Mouse (Mus musculus) lung, embryonic 16.5 days (tissue): ENCODE measurements around the gene Prr5. TPM values are rescaled to one million over a fixed set of nuclear protein-coding genes. Genes with fewer than 3 reads are reported as not detected.

Experiments used
- ATAC-seq: fragments of 200-750 bp; cut with Nextera tagmentation; 2 replicates; pipeline ENCODE4 v1.8.0; 2017; ENCODE audit warnings: low read depth, mild to moderate bottlenecking, moderate library complexity
- H3K27ac ChIP-seq: fragments of 300-500 bp; sonication (generic); 2 replicates; pipeline ENCODE4 v1.5.1; 2014; ENCODE audit warnings: mild to moderate bottlenecking, control low read depth, low read length
- H3K27me3 ChIP-seq: fragments of 300-500 bp; sonication (generic); 2 replicates; pipeline ENCODE4 v1.6.1; 2014; ENCODE audit warnings: low read depth, low read length, mixed read lengths; ENCODE audit not compliant: control insufficient read depth, insufficient read depth
- H3K36me3 ChIP-seq: fragments of 300-500 bp; sonication (generic); 2 replicates; pipeline ENCODE4 v1.6.1; 2014; ENCODE audit warnings: low read length; ENCODE audit not compliant: control insufficient read depth, insufficient read depth
- H3K4me1 ChIP-seq: fragments of 300-500 bp; sonication (generic); replicated peaks from 2 replicates; pipeline ENCODE4 v1.6.1; 2014; ENCODE audit warnings: low read length, mixed read lengths; ENCODE audit not compliant: control insufficient read depth, insufficient read depth
- H3K4me2 ChIP-seq: fragments of 300-500 bp; sonication (generic); 2 replicates; pipeline ENCODE4 v1.6.1; 2014; ENCODE audit warnings: low read depth, low read length, control low read depth
- H3K4me3 ChIP-seq: fragments of 300-500 bp; sonication (generic); 2 replicates; pipeline ENCODE4 v1.5.1; 2014; ENCODE audit warnings: mild to moderate bottlenecking, low read length, control low read depth
- H3K9ac ChIP-seq: fragments of 300-500 bp; sonication (generic); 2 replicates; pipeline ENCODE4 v1.6.1; 2014; ENCODE audit warnings: low read length, control low read depth
- H3K9me3 ChIP-seq: fragments of 300-500 bp; sonication (generic); 2 replicates; pipeline ENCODE4 v1.6.1; 2016; ENCODE audit warnings: low read length; ENCODE audit not compliant: control insufficient read depth
- WGBS: fragments of 180-500 bp; shearing (Covaris S2); extraction: QIAGEN DNeasy Blood & Tissue Kit; methylation state at CpG from one replicate; pipeline ENCODE4 v1.1.7; 2014; 5-methylcytosine and 5-hydroxymethylcytosine counted together
- polyA plus RNA-seq: library from polyadenylated mRNA; unstranded; fragments of >200 nt; fragmentation: Nextera tagmentation; extraction: Ambion mirVana; gene quantifications from 2 replicates; pipeline ENCODE4 v1.2.1, GENCODE M21; 2015

Prr5 gene
- polyA plus RNA-seq, 1 experiment from 2014 or later, result 18.3 TPM

GRCm38 (mm10) chr15:84672616-84673015, 3.2 kb downstream of the Prr5 start:
- H3K9ac ChIP-seq, result no peak overlapping the region
- H3K4me3 ChIP-seq, result no peak overlapping the region
- ATAC-seq, result no peak
- 64% methylated on average over 3 of the region's 3 CpGs for WGBS
- no peak overlapping the region for H3K4me2 ChIP-seq
- H3K36me3 ChIP-seq, result no peaks in the 10 kb centered on the region
- peaks cover 3% of the 10 kb centered on the region; the same call in 1 of the 2 replicates for H3K4me1 ChIP-seq
- H3K9me3 ChIP-seq, result no peaks in the 10 kb centered on the region
- no peak overlapping the region for H3K27ac ChIP-seq
- H3K27me3 ChIP-seq, result no peaks in the 10 kb centered on the region

GRCm38 (mm10) chr15:84674329-84675067, 5.1 kb downstream of the Prr5 start:
- H3K27ac ChIP-seq, result no peak overlapping the region
- no peaks in the 10 kb centered on the region for H3K27me3 ChIP-seq
- 82% methylated on average over 11 of the region's 11 CpGs for WGBS
- no peak overlapping the region for H3K4me3 ChIP-seq
- no peaks in the 10 kb centered on the region for H3K36me3 ChIP-seq
- no peak overlapping the region for H3K4me2 ChIP-seq
- ATAC-seq, result no peak
- H3K9me3 ChIP-seq, result no peaks in the 10 kb centered on the region
- peaks cover 3% of the 10 kb centered on the region; the same call in 1 of the 2 replicates for H3K4me1 ChIP-seq
- H3K9ac ChIP-seq, result no peak overlapping the region

- H3K9me3 ChIP-seq, result no peaks in the 10 kb centered on the region
- 42% methylated on average over 8 of the region's 8 CpGs for WGBS
- peaks cover 3% of the 10 kb centered on the region; the same call in 1 of the 2 replicates for H3K4me1 ChIP-seq
- no peak overlapping the region for H3K9ac ChIP-seq
- H3K27me3 ChIP-seq, result no peaks in the 10 kb centered on the region
- no peaks in the 10 kb centered on the region for H3K36me3 ChIP-seq
- no peak overlapping the region for H3K27ac ChIP-seq
- no peak for ATAC-seq
- H3K4me3 ChIP-seq, result no peak overlapping the region
- H3K4me2 ChIP-seq, result no peak overlapping the region
Observed at GRCm38 (mm10) chr15:84675317-84675716, 5.9 kb downstream of the Prr5 start.

- H3K4me2 ChIP-seq, result no peak overlapping the region
- no peak overlapping the region for H3K9ac ChIP-seq
- no peaks in the 10 kb centered on the region for H3K27me3 ChIP-seq
- H3K9me3 ChIP-seq, result no peaks in the 10 kb centered on the region
- no peak for ATAC-seq
- WGBS, result 61% methylated on average over 11 of the region's 11 CpGs
- peaks cover 14% of the 10 kb centered on the region for H3K4me1 ChIP-seq
- no peak overlapping the region for H3K4me3 ChIP-seq
- no peaks in the 10 kb centered on the region for H3K36me3 ChIP-seq
- no peak overlapping the region for H3K27ac ChIP-seq
Observed at GRCm38 (mm10) chr15:84677943-84678342, 8.5 kb downstream of the Prr5 start.

- Histone ChIP-seq H3K27me3 (no peaks in the 10 kb centered on the region), H3K4me1 (peaks cover 14% of the 10 kb centered on the region), H3K4me3 (no peak overlapping the region), H3K4me2 (no peak overlapping the region), H3K9ac (no peak overlapping the region), H3K27ac (no peak overlapping the region), H3K36me3 (no peaks in the 10 kb centered on the region), H3K9me3 (no peaks in the 10 kb centered on the region)
- no peak for ATAC-seq
- WGBS, result 94% methylated on average over 4 of the region's 4 CpGs
Observed at GRCm38 (mm10) chr15:84679090-84679489, 9.7 kb downstream of the Prr5 start.

- Histone ChIP-seq H3K4me3 (no peak overlapping the region), H3K4me1 (peaks cover 14% of the 10 kb centered on the region), H3K27me3 (no peaks in the 10 kb centered on the region), H3K9ac (no peak overlapping the region), H3K9me3 (no peaks in the 10 kb centered on the region), H3K36me3 (no peaks in the 10 kb centered on the region), H3K27ac (no peak overlapping the region), H3K4me2 (no peak overlapping the region)
- WGBS, result 44% methylated on average over 3 of the region's 3 CpGs
- no peak for ATAC-seq
Observed at GRCm38 (mm10) chr15:84679794-84680193, 10.4 kb downstream of the Prr5 start.

- Histone ChIP-seq H3K4me1 (peaks cover 14% of the 10 kb centered on the region), H3K27ac (peak overlapping the region; percentile 72), H3K4me2 (peak overlapping the region; percentile 89), H3K4me3 (peak overlapping the region; percentile 77), H3K9ac (peak overlapping the region; percentile 80), H3K9me3 (no peaks in the 10 kb centered on the region), H3K27me3 (no peaks in the 10 kb centered on the region), H3K36me3 (no peaks in the 10 kb centered on the region)
- ATAC-seq, result peak; percentile 85
- under 1% methylated on average over 62 of the region's 77 CpGs for WGBS
Observed at GRCm38 (mm10) chr15:84680545-84681454, 11.4 kb downstream of the Prr5 start.

GRCm38 (mm10) chr15:84681455-84682193, 12.2 kb downstream of the Prr5 start:
- WGBS, result 1% methylated on average over 21 of the region's 31 CpGs
- peak; percentile 83 for ATAC-seq
- H3K27me3 ChIP-seq, result no peaks in the 10 kb centered on the region
- H3K27ac ChIP-seq, result peak overlapping the region; percentile 72
- H3K4me1 ChIP-seq, result peaks cover 14% of the 10 kb centered on the region
- peak overlapping the region; percentile 77 for H3K4me3 ChIP-seq
- peak overlapping the region; percentile 80 for H3K9ac ChIP-seq
- H3K36me3 ChIP-seq, result no peaks in the 10 kb centered on the region
- H3K4me2 ChIP-seq, result peak overlapping the region; percentile 89
- H3K9me3 ChIP-seq, result no peaks in the 10 kb centered on the region
